Mouse (Mus musculus): ENCODE results near the gene Tubgcp2. TPM values are rescaled to one million over a fixed set of nuclear protein-coding genes. Genes with fewer than 3 reads are reported as not detected.
A peak's percentile ranks its signal among the peaks of the same experiment; 100 is the strongest.

Gene Tubgcp2
- total and polyA plus RNA-seq, 3 experiments: 12.2 to 51.8 (median 33.9) TPM

DNA sequence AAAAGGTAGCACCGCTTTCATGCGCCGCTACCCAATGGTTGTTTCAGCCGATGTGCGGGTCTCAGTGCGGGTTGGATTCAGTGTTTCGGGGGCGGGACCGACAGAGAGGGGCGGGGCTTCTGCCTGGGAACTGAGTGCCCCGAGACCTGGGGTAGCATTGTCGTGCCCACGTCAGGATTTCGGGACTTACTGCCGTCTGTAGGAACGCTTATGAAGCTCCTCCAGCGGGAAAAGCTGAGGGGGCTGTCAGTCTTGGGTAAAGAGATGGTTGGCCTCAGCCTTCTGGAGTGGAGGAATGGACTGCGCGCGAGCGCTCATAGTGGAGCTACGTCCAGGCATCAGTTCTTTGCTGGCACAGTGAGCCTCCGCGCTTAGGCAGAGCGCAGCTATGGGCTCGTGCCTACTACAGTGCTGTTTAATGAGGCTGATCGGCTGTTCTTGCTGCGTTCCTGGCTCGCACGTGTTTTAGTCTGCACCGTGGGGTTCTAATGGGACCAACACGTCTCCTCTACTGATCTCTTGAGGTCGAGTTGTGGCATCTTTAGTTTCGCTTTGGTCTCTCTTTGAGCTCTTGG lies 12.7 kb upstream of the Tubgcp2 start:
- H3K27me3 ChIP-seq (ENCODE audit: insufficient read depth, low read length): peaks cover 45% of the 10 kb centered on the region
- H3K4me3 ChIP-seq (ENCODE audit: low read depth, low read length): no peak overlapping the region; the same call in 1 of the 2 replicates

DNA sequence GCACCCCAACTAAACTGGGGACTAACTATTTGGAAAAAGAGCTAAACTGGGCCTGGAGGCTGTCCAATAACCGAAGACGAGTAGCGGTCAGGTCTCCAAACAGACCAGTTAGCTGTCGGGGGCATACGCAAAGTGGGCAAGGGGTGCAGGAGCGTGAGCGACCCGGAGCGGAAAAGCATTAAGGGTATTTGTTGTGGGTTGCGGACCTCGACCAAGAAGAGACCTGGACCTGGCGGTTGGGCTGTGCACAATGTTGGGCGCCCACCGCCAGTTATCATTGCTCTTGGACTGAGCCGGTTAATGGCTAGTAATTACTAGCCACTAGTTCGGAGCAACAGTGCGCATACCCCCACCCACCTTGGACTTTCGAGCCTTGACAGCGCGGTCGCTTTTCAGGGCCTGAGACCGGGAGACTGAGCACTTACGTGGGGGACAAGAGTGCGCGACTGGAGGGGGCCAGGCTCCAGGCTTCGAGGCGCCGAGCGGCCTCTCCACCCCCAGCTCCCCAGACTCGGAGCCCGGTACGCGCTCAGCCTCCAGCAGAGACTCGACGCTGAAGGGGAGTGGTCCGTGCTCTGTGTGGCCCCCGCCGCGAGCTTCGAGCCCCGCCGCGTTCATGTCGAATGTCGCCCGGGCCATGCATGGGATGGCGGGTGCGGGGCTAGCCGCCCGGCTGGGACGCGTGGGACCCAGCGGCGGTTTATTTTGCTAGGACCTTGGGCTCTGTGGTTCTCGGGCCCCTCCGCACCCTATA lies 12.1 kb upstream of the Tubgcp2 start, which contains the start of gene Msx3:
Gene Msx3 (minus strand): TSS at position 729 of the 754 bp plus-strand sequence.
- no peaks in the 10 kb centered on the region for H3K36me3 ChIP-seq (replicated peaks)
- H3K4me1 ChIP-seq (ENCODE audit: insufficient read depth, low read depth, low read length): no peaks in the 10 kb centered on the region; the same call in 1 of the 2 replicates
- no peak within 1 kb of the TSS; the same call in 1 of the 2 replicates for H3K4me3 ChIP-seq (ENCODE audit: low read depth, low read length)
- ATAC-seq (ENCODE audit: extremely low read depth, insufficient number of reproducible peaks, low FRiP score, poor library complexity, severe bottlenecking) (no peak), DNase-seq (ENCODE audit: low spot score) (no peak)
- peaks cover 45% of the 10 kb centered on the region for H3K27me3 ChIP-seq (ENCODE audit: insufficient read depth, low read length)
- H3K9me3 ChIP-seq (replicated peaks): peaks cover 4% of the 10 kb centered on the region; the same call in 1 of the 2 replicates
- TF ChIP-seq TAL1 (conservative IDR thresholded peaks at IDR 0.05; ENCODE audit: low read depth, low read length): no peak
- TF ChIP-seq GATA1 (IDR thresholded peaks at IDR 0.05; ENCODE audit: borderline replicate concordance, low read length): no peak
- TF ChIP-seq GATA2 (IDR thresholded peaks at IDR 0.05; ENCODE audit: borderline replicate concordance, low read depth, low read length): no peak
- TF ChIP-seq POLR2AphosphoS5 (IDR thresholded peaks at IDR 0.05; ENCODE audit: insufficient replicate concordance, low read depth, low read length): no peak
- no peak for TF ChIP-seq CTCF (IDR thresholded peaks at IDR 0.05; ENCODE audit: low read depth, low read length)

More for the DNA sequence above, 12.7 kb upstream of the Tubgcp2 start:
- DNase-seq (ENCODE audit: low spot score) (no peak), ATAC-seq (ENCODE audit: extremely low read depth, insufficient number of reproducible peaks, low FRiP score, poor library complexity, severe bottlenecking) (no peak)
- Histone ChIP-seq H3K9me3 (replicated peaks) (peaks cover 4% of the 10 kb centered on the region; the same call in 1 of the 2 replicates), H3K36me3 (replicated peaks) (no peaks in the 10 kb centered on the region), H3K4me1 (ENCODE audit: insufficient read depth, low read depth, low read length) (no peaks in the 10 kb centered on the region; the same call in 1 of the 2 replicates)
- TF ChIP-seq POLR2AphosphoS5 (IDR thresholded peaks at IDR 0.05; ENCODE audit: insufficient replicate concordance, low read depth, low read length) (no peak), GATA2 (IDR thresholded peaks at IDR 0.05; ENCODE audit: borderline replicate concordance, low read depth, low read length) (no peak), GATA1 (IDR thresholded peaks at IDR 0.05; ENCODE audit: borderline replicate concordance, low read length) (no peak), TAL1 (conservative IDR thresholded peaks at IDR 0.05; ENCODE audit: low read depth, low read length) (no peak), CTCF (IDR thresholded peaks at IDR 0.05; ENCODE audit: low read depth, low read length) (no peak)

- TF ChIP-seq CTCF (IDR thresholded peaks at IDR 0.05; ENCODE audit: low read depth, low read length): no peak
- TF ChIP-seq GATA1 (IDR thresholded peaks at IDR 0.05; ENCODE audit: borderline replicate concordance, low read length): no peak
- no peak for TF ChIP-seq GATA2 (IDR thresholded peaks at IDR 0.05; ENCODE audit: borderline replicate concordance, low read depth, low read length)
- no peak for TF ChIP-seq POLR2AphosphoS5 (IDR thresholded peaks at IDR 0.05; ENCODE audit: insufficient replicate concordance, low read depth, low read length)
- TF ChIP-seq TAL1 (conservative IDR thresholded peaks at IDR 0.05; ENCODE audit: low read depth, low read length): no peak
- ATAC-seq (ENCODE audit: extremely low read depth, insufficient number of reproducible peaks, low FRiP score, poor library complexity, severe bottlenecking): no peak
- no peak for DNase-seq (ENCODE audit: low spot score)
- Histone ChIP-seq H3K27me3 (ENCODE audit: insufficient read depth, low read length) (peaks cover 42% of the 10 kb centered on the region), H3K4me1 (ENCODE audit: insufficient read depth, low read depth, low read length) (peaks cover under 1% of the 10 kb centered on the region; the same call in 1 of the 2 replicates), H3K4me3 (ENCODE audit: low read depth, low read length) (no peak overlapping the region), H3K9me3 (replicated peaks) (peaks cover 4% of the 10 kb centered on the region; the same call in 1 of the 2 replicates), H3K36me3 (replicated peaks) (no peaks in the 10 kb centered on the region)
Observed at GRCm38 (mm10) chr7:140047811-140048311, 11.4 kb upstream of the Tubgcp2 start.

- H3K36me3 ChIP-seq (replicated peaks): peaks cover 7% of the 10 kb centered on the region
- H3K4me3 ChIP-seq (ENCODE audit: low read depth, low read length): no peak overlapping the region
- H3K27me3 ChIP-seq (ENCODE audit: insufficient read depth, low read length): peaks cover 41% of the 10 kb centered on the region
- H3K4me1 ChIP-seq (ENCODE audit: insufficient read depth, low read depth, low read length): peaks cover 6% of the 10 kb centered on the region; the same call in 1 of the 2 replicates
- peaks cover 4% of the 10 kb centered on the region; the same call in 1 of the 2 replicates for H3K9me3 ChIP-seq (replicated peaks)
- DNase-seq (ENCODE audit: low spot score): no peak
- no peak for ATAC-seq (ENCODE audit: extremely low read depth, insufficient number of reproducible peaks, low FRiP score, poor library complexity, severe bottlenecking)
- TF ChIP-seq CTCF (IDR thresholded peaks at IDR 0.05; ENCODE audit: low read depth, low read length): no peak
- no peak for TF ChIP-seq POLR2AphosphoS5 (IDR thresholded peaks at IDR 0.05; ENCODE audit: insufficient replicate concordance, low read depth, low read length)
- TF ChIP-seq TAL1 (conservative IDR thresholded peaks at IDR 0.05; ENCODE audit: low read depth, low read length): no peak
- TF ChIP-seq GATA2 (IDR thresholded peaks at IDR 0.05; ENCODE audit: borderline replicate concordance, low read depth, low read length): no peak
- no peak for TF ChIP-seq GATA1 (IDR thresholded peaks at IDR 0.05; ENCODE audit: borderline replicate concordance, low read length)
Observed at GRCm38 (mm10) chr7:140045546-140045945, 9.1 kb upstream of the Tubgcp2 start.

- DNase-seq (ENCODE audit: low spot score) (no peak), ATAC-seq (ENCODE audit: extremely low read depth, insufficient number of reproducible peaks, low FRiP score, poor library complexity, severe bottlenecking) (no peak)
- TF ChIP-seq CTCF (IDR thresholded peaks at IDR 0.05; ENCODE audit: low read depth, low read length): no peak
- TF ChIP-seq POLR2AphosphoS5 (IDR thresholded peaks at IDR 0.05; ENCODE audit: insufficient replicate concordance, low read depth, low read length): no peak
- no peak for TF ChIP-seq TAL1 (conservative IDR thresholded peaks at IDR 0.05; ENCODE audit: low read depth, low read length)
- no peak for TF ChIP-seq GATA2 (IDR thresholded peaks at IDR 0.05; ENCODE audit: borderline replicate concordance, low read depth, low read length)
- no peak for TF ChIP-seq GATA1 (IDR thresholded peaks at IDR 0.05; ENCODE audit: borderline replicate concordance, low read length)
- no peak overlapping the region for H3K4me3 ChIP-seq (ENCODE audit: low read depth, low read length)
- H3K27me3 ChIP-seq (ENCODE audit: insufficient read depth, low read length): peaks cover 19% of the 10 kb centered on the region; the same call in 1 of the 2 replicates
- peaks cover 6% of the 10 kb centered on the region; the same call in 1 of the 2 replicates for H3K4me1 ChIP-seq (ENCODE audit: insufficient read depth, low read depth, low read length)
- peaks cover 36% of the 10 kb centered on the region for H3K36me3 ChIP-seq (replicated peaks)
- no peaks in the 10 kb centered on the region for H3K9me3 ChIP-seq (replicated peaks)
Observed at GRCm38 (mm10) chr7:140042728-140043127, 6.3 kb upstream of the Tubgcp2 start.

GRCm38 (mm10) chr7:140037171-140037555 lies 694 bp upstream of the Tubgcp2 start:
- Histone ChIP-seq H3K4me1 (ENCODE audit: insufficient read depth, low read depth, low read length) (peaks cover 29% of the 10 kb centered on the region), H3K27me3 (ENCODE audit: insufficient read depth, low read length) (no peaks in the 10 kb centered on the region), H3K36me3 (replicated peaks) (peaks cover 71% of the 10 kb centered on the region), H3K4me3 (ENCODE audit: low read depth, low read length) (peak overlapping the region; percentile 95), H3K9me3 (replicated peaks) (no peaks in the 10 kb centered on the region)
- DNase-seq (ENCODE audit: low spot score): no peak
- ATAC-seq (ENCODE audit: extremely low read depth, insufficient number of reproducible peaks, low FRiP score, poor library complexity, severe bottlenecking): no peak
- no peak for TF ChIP-seq GATA1 (IDR thresholded peaks at IDR 0.05; ENCODE audit: borderline replicate concordance, low read length)
- TF ChIP-seq TAL1 (conservative IDR thresholded peaks at IDR 0.05; ENCODE audit: low read depth, low read length): no peak
- no peak for TF ChIP-seq CTCF (IDR thresholded peaks at IDR 0.05; ENCODE audit: low read depth, low read length)
- TF ChIP-seq POLR2AphosphoS5 (IDR thresholded peaks at IDR 0.05; ENCODE audit: insufficient replicate concordance, low read depth, low read length): no peak
- TF ChIP-seq GATA2 (IDR thresholded peaks at IDR 0.05; ENCODE audit: borderline replicate concordance, low read depth, low read length): no peak

All from G1E (cell line).